Mouse (Mus musculus) left cerebral cortex, adult 2 months (tissue): ENCODE results near the gene AU018091. TPM values are rescaled to one million over a fixed set of nuclear protein-coding genes. Genes with fewer than 3 reads are reported as not detected.

ENCODE experiments used
- DNase-seq, 2 experiments: peaks; one replicate each; pipeline ENCODE4 v3.0.0; 2021 to 2022; ENCODE audit warnings: low spot score in 2 of 2, mixed read lengths in 1 of 2; ENCODE audit errors: extremely low spot score in 1 of 2
- H3K27ac ChIP-seq: fragments of 200-600 bp; 2 replicates; pipeline ENCODE4 v1.8.1; 2022
- H3K4me3 ChIP-seq: fragments of 200-600 bp; 2 replicates; pipeline ENCODE4 v1.8.1; 2022
- CTCF ChIP-seq: fragments of 200-600 bp; IDR thresholded peaks from 2 replicates; pipeline ENCODE4 v1.8.1; 2022; ENCODE audit warnings: antibody characterized with exemption, mild to moderate bottlenecking, moderate library complexity
- intact Hi-C: fragments of 180-260 bp; cut with DNase I; formaldehyde crosslinking; loops from one replicate; pipeline ENCODE4 v1.15.1; 2025
- long read RNA-seq, 2 experiments: library from polyadenylated mRNA; stranded (forward); transcript quantifications; one replicate each; pipeline ENCODE4 v2.0.0; 2021; ENCODE audit warnings: borderline mapping rate in 2 of 2
- total RNA-seq, 2 experiments: library from RNA; stranded (reverse); gene quantifications; 2 replicates each; pipeline ENCODE4 v1.2.3; 2021

AU018091 gene
- total RNA-seq: not detected
- long read RNA-seq, experiment 1: 0 reads
- long read RNA-seq, experiment 2: 0 reads

- no peak within 1 kb of the TSS for H3K4me3 ChIP-seq
- no peak for TF ChIP-seq CTCF
- no peak within 1 kb of the TSS for H3K27ac ChIP-seq
- no peak for DNase-seq
- intact Hi-C loops: no loop called here
Measured at GRCm38 (mm10) chr7:3168925-3169324, at the start of gene AU018091. AU018091 (minus strand) TSS chr7:3169203.

GRCm38 (mm10) chr7:3217546-3218056 is 48.6 kb upstream of the AU018091 start:
- intact Hi-C loops: no loop called here
- Histone ChIP-seq H3K27ac (no peak overlapping the region), H3K4me3 (no peak overlapping the region)
- DNase-seq: no peak
- no peak for TF ChIP-seq CTCF

GRCm38 (mm10) chr7:3216331-3216730 is 47.3 kb upstream of the AU018091 start:
- TF ChIP-seq CTCF: no peak
- H3K27ac ChIP-seq: no peak overlapping the region
- intact Hi-C loops: no loop called here
- no peak for DNase-seq
- no peak overlapping the region for H3K4me3 ChIP-seq

- Histone ChIP-seq H3K27ac (no peak overlapping the region), H3K4me3 (no peak overlapping the region)
- no peak for DNase-seq
- intact Hi-C loops: no loop called here
- TF ChIP-seq CTCF: no peak
Measured at GRCm38 (mm10) chr7:3213557-3213956, 44.6 kb upstream of the AU018091 start.

- no peak for DNase-seq
- Histone ChIP-seq H3K4me3 (no peak overlapping the region), H3K27ac (no peak overlapping the region)
- intact Hi-C loops: no loop called here
- TF ChIP-seq CTCF: no peak
Measured at GRCm38 (mm10) chr7:3213156-3213555, 44.2 kb upstream of the AU018091 start.

- intact Hi-C loops: no loop called here
- DNase-seq: no peak
Measured at GRCm38 (mm10) chr7:3212002-3212790, 43.2 kb upstream of the AU018091 start.

GRCm38 (mm10) chr7:3211518-3211917 is 42.5 kb upstream of the AU018091 start:
- no peak for DNase-seq
- no peak for TF ChIP-seq CTCF
- intact Hi-C loops: no loop called here
- no peak overlapping the region for H3K4me3 ChIP-seq
- H3K27ac ChIP-seq: no peak overlapping the region

More at GRCm38 (mm10) chr7:3212002-3212790, 43.2 kb upstream of the AU018091 start:
- Histone ChIP-seq H3K4me3 (no peak overlapping the region), H3K27ac (no peak overlapping the region)
- TF ChIP-seq CTCF: no peak

- Histone ChIP-seq H3K4me3 (no peak overlapping the region), H3K27ac (no peak overlapping the region)
- no peak for DNase-seq
- TF ChIP-seq CTCF: no peak
- intact Hi-C loops: no loop called here
Measured at GRCm38 (mm10) chr7:3210605-3211004, 41.6 kb upstream of the AU018091 start.

GRCm38 (mm10) chr7:3206520-3206919 is 37.5 kb upstream of the AU018091 start:
- Histone ChIP-seq H3K4me3 (no peak overlapping the region), H3K27ac (no peak overlapping the region)
- intact Hi-C loops: no loop called here
- no peak for DNase-seq
- TF ChIP-seq CTCF: no peak

- Histone ChIP-seq H3K27ac (no peak overlapping the region), H3K4me3 (no peak overlapping the region)
- DNase-seq: no peak
- intact Hi-C loops: no loop called here
- TF ChIP-seq CTCF: no peak
Measured at GRCm38 (mm10) chr7:3204628-3205027, 35.6 kb upstream of the AU018091 start.

GRCm38 (mm10) chr7:3203890-3204289 is 34.9 kb upstream of the AU018091 start:
- intact Hi-C loops: no loop called here
- TF ChIP-seq CTCF: no peak
- no peak overlapping the region for H3K4me3 ChIP-seq
- DNase-seq: no peak
- no peak overlapping the region for H3K27ac ChIP-seq

- no peak overlapping the region for H3K4me3 ChIP-seq
- DNase-seq: no peak
- H3K27ac ChIP-seq: no peak overlapping the region
- no peak for TF ChIP-seq CTCF
- intact Hi-C loops: no loop called here
Measured at GRCm38 (mm10) chr7:3201134-3201705, 32.2 kb upstream of the AU018091 start.
